Mouse (Mus musculus): ENCODE data around the gene Gm9918.

DNA sequence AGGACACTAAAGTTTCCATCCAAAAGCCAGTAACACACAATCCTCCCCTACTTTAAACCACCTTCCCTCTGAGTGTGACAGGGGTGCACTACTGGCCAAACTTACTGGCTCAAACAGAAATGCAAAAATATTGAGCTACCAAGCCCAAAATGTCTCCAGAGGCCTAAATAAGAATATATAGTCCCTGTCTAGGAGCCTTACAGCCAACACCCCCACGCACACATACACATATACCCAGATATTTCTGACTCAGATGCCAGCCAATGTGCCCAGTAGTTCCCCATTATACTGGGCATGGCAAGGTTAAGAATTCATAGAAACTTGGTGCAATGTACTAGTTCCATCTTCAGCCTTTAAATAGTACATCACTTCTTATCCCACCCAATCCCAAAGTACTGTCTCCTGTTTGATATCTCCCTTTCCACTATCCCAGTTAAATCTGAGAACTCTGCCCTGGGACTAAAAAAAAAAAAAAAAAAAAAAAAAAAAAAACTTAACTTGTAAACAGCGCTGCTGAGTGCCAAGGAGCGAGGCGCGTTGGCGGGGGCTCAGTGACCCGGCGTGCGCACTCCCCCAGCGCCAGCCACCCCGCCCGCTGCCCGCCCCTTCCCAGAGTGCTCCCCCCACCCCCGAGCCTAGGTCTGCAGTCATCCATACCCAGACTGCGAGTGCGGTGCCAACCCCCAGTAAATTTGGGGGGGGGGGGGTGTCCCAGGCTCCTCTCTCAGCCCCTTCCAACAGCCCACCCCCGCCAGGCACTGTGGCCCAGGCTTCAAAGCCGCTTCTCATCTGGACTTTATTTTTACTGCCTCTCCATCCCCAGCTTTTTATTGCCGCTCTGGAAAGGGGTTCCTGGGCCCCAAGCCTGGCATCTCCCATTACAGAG lies 25.8 kb upstream of the Gm9918 start:
- no peak for TF ChIP-seq CTCF (IDR thresholded peaks at IDR 0.05; ENCODE audit: borderline replicate concordance, extremely low read depth, insufficient read depth, insufficient read length)
- no peak for TF ChIP-seq POLR2A (IDR thresholded peaks at IDR 0.05; ENCODE audit: borderline replicate concordance, extremely low read depth, insufficient read depth, insufficient read length, poor library complexity, severe bottlenecking)

All from brain, embryonic 14.5 days (tissue).